Mouse (Mus musculus) CD4-positive, CD25-positive, alpha-beta regulatory T cell, adult 2 months (primary cell): ENCODE results near the gene Gm10097.

ENCODE experiments used
- DNase-seq: peaks from one replicate; pipeline ENCODE4 v3.0.0-alpha.2; 2012; ENCODE audit warnings: low read depth, low spot score

Gene Gm10097

DNA sequence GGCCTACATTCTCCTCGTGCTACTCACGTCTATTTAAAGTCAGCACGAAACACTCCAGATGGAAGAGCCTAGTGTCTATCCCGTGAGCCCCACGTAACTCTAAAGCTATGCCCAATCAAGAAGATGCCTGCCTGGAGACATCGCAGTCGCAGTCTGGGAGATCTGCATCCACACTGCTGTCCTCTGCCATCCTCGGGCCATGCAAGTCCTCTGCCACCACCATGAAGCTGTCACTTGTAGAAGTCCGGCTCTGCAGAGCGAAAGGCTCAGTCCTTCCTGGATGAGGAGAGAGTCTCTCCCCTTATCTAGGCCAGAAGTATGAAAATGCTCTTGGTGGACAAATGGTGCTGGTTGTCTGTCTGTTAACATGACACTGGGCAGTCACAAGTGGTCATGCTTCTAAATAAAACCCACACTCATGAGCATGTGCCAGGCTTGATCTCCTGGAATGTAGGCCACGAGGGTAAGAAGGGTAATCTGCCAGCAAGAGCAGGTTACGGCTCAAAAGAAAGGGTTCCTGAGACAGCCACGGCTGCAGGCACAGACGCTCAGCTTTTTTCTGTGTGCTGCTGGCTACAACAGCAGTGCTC lies at the start of gene Gm10097:
Gm10097 (plus strand) TSS at position 517 of the 590 bp plus-strand sequence.
- DNase-seq = no peak

- DNase-seq = no peak
Measured at GRCm38 (mm10) chr10:5025906-5026305, 43.1 kb upstream of the Gm10097 start.

DNA sequence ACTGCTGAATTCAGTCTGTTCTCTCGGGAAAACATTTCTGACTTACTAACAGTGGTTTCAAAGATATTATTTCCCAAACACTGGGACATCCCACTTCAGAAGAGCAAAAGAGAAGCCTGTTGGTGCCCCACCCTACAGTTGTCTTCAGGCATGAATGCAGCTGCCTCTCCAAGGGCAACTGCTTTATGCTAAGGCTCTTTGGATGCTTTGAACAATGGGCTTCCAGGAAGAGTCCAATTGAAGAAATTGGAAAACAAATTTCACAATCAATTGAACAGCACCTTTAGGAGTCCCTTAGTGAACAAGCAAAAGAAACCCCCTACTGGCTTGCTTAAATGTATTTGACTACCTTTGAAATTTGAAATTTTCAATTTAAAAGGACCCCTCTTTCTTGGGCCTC lies 41.8 kb upstream of the Gm10097 start:
- DNase-seq = no peak

DNA sequence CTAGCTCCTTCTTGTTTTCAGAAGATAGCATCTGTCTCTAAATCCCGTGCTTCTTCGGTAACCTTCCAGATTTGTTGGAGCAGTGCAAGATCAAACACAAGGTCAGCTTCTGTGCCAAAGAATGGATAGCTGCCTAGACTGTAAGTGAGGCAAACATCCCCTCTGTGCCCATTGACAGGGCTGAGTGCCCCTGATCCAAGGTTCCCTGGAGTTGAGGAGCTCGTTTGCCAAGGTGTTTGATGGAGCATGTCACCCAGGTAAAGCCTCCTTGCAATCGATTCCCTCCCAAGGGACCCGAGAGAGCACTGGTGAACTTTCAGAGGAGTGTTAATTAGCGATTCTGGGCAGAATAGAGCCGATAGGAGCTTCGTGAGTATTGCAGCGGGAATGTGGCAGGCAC lies 40.7 kb upstream of the Gm10097 start:
- no peak for DNase-seq

- no peak for DNase-seq
Measured at GRCm38 (mm10) chr10:5029161-5029560, 39.8 kb upstream of the Gm10097 start.

DNA sequence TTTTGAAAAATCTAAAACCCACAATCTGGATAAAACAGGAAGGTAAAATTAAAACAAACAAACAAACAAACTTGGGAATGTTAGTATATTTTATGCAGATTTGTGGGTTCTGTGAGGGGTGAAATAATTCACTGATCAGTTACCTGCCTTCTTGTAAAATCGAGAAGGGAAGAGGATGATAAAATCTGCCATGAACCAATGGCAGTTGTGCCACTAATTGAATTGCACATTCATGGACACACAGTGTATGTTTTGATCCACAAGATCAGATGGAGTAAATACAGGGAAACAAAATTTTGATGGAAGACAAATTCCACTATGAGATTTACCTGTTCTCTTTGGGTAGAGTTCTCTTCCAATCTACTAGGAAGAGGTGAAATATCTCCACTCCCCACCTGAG lies 39.1 kb upstream of the Gm10097 start:
- DNase-seq = no peak

- no peak for DNase-seq
Measured at GRCm38 (mm10) chr10:5032192-5033048, 36.6 kb upstream of the Gm10097 start.

DNA sequence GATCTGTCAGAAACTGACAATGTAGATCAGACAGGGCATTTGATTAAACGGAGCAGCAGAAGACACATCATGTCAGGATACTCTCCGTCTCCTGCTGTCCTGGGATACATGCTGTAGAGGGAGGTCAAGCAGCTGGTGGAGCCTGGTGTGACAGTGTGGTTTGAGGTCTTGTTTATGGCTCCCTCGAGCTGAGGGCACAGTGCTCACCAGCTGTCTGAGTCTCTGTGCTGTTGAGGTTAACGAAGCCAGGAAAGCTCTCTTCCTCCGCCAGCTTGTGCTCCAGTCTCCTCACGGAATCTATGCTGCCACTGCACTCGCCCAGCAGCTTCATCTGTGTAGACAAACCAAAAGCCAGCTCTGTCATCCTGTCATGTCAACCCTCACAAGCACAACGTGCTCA lies 27.7 kb upstream of the Gm10097 start:
- DNase-seq = no peak

GRCm38 (mm10) chr10:5044481-5044880 lies 24.5 kb upstream of the Gm10097 start:
- DNase-seq = no peak

- no peak for DNase-seq
Measured at GRCm38 (mm10) chr10:5045213-5045612, 23.8 kb upstream of the Gm10097 start.

DNA sequence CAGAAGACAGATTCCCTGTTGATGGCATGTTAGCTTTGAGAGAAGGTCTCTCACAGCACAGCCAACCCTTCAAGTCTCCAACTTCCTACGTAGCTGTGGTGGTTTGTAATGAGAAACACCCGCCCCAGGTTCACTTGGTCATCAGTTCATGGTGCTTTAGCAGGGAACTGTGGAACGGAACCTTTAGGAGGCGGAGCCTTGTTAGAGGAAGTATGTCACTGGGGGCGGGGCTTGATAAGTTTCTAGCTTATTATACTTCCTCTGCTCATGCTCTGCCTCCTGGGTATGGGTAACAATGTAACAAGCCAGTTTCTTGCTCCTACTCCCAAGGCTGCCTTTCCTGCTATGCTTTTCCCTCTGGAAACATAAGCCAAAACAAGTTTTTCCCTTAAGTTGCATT lies 23.3 kb upstream of the Gm10097 start:
- DNase-seq = no peak

DNA sequence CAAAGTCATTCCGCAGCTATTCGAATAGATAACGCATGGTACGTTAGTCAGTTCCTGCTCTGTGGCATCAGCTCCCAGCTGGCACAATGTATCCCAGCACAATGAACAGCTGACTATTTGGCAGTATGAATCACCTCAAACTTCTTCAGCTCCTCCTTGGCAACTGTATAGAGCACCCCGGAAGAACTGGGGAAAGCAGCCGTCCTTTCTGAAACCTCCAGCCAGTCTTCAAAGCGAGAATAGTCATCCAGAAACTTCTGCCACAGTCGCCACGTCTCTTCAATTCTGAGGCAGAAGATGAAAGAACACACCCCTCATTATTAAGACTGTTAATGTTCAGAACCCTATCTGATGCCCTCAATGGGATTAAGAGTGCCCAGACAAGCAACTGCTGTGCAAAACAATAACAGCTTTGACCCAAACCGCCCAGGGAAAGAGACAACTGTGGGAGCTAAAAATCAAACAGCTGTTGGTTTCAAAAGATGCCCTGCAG lies 12.7 kb upstream of the Gm10097 start:
- DNase-seq = no peak

DNA sequence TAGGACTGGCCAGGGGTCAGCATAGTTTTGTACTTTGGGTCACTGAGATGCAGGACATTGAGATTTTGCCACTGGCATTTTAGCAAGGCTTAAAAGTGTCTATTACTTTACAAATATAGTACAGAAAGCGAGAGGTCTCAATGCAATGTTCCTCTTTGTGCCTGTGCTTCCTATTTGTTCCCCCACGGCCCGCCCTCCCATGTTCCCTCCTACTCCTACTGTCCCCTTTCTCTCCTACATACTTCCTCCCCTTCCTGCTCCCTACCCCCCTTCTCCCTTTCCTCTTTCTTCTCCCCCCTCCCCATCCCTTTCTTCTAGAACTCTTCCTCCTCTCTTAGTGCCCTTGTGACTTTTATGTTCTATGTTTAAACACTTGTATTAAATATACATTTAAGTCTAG lies 12.1 kb upstream of the Gm10097 start:
- DNase-seq = no peak

DNA sequence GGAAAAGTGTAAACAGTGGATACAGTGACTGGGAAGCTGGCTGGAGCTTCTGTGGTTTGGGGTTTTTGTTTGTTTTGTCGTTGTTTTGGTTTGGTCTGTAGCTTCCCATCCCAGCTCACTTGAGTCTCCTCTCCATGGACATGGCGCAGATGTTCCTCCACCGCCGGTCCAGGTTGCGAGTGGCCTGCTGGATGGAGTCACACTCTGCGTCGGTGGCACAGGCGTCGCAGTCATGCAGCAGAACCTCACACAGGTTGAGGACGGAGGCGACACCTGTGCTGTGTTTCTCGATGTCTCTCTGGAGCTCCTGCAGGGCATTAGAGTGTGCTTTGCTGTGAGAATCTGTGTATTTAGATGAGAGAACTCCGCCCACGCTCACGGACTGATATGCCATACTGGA lies 11.3 kb upstream of the Gm10097 start:
- no peak for DNase-seq

GRCm38 (mm10) chr10:5058876-5059275 lies 10.1 kb upstream of the Gm10097 start:
- DNase-seq = no peak

DNA sequence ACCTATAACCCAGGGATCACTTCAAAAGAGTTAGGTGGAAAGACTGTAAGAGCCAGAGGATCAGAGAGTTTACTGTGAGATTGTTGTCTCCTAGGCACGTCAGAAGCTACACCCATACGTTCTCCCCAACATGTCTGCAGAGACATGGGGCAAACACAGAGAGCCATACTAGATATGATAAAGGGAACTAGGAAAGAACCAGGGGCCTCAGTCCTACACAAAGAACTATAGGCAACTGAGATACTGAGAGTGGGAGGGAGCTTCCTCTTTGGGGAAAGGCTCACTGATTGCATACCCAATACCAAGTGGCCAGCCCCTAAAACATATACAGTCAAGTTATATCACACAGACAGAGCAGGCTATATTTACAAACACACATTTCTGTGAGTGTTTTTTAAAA lies 9.0 kb upstream of the Gm10097 start:
- DNase-seq = no peak

DNA sequence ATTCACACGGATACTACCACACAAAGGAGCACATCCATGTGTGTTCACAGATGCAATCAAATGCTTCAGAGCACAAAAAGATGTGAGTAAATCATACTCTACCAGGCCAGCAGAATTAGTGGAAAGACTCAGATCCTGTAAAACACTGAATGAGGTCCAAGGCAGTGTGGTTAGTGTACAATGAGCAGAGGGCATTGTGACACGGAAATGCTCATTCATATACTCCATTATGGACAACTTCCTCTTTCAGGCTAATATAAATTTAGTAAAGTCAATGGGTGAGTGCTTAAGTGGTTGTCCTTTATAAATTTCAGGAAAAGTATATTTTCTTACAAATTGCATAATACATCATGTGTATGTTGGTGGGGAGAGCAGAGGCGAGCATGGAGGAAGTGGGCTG lies 1.9 kb upstream of the Gm10097 start:
- DNase-seq = no peak

DNA sequence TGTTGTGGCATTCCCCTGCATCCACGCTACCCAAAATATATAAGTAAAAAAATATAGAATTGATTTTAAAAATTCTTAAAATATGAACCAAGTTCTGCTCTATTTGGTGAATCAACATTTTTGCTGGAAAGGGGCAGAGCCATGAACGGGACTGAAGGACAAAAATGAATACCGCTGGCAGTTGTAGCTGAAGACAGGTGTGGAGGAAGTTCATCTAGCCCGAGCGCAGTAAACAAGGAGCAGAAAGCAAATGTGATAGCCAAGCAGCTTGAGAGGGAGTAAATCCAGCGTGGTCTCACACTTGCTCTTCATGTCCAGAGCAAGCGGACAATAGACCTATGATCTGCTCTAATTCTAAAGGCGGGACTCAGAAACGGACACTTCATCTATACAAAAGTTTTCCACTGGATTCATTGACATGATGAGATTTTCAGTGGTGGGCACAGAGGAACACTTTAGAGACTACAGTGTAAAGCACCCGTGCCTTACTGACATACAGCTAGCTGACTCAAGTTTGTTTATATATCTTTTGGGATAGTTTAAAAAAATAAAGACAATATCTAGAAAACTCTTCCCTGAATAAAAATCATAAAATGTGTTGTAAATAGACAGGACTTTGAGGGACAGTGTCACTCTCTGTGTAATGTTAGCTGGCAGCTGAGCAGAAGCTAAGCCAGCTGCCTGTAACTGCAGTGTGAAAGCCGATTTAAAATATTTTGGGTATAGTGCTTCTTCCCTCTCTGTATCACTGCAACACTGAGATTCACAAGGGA lies 1.4 kb downstream of the Gm10097 start:
- no peak for DNase-seq

GRCm38 (mm10) chr10:5070941-5071231 lies 1.9 kb downstream of the Gm10097 start:
- DNase-seq = no peak

- no peak for DNase-seq
Measured at GRCm38 (mm10) chr10:5072054-5072453, 3.1 kb downstream of the Gm10097 start.

DNA sequence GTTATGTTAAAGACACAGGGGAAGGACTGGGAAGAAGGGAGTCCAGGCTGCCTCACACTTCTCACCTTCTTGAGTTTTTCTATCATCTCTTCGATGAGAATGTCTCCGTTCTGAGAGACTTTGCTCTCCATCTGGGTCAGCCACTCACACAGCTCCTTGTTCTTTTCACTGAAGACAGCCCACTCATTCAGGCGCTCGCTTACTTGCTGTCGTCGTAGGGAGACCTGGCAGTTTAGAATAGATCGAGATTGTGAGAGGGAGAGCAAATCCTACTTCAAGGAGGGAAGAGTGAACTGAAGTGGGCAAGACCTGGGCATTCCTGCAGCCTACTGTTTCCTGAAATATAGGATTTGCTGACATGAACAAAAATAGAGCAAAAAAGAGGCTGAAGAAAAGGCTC lies 6.7 kb downstream of the Gm10097 start:
- no peak for DNase-seq

DNA sequence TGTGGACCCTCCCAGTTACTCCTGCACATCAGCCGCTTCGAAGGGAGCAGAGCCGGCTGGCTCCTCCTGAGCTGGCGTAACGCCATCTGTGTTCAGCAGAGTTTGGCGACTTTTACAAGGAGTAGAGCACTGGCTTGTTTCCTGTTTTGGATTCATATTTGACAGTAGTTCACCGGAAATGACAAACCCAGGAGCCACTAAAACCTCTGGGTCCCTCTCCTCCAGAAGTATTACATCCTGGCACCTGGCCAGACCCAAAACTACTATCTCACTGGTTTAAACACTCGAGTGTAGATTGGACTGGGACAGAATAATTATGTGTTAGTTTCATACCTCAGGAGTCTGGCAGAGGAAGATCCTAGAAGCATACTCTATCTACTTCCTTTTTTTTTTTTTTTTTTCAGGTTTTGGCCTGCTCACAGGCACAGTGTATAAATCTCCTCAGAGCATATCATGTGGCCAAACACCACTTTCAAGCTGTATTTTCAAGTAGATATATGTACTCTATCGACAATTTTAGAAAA lies 11.0 kb downstream of the Gm10097 start:
- DNase-seq = peak; percentile 30
